Comparison of ENCODE assay signal across 8 mouse cellular contexts in the genomic region with DNA sequence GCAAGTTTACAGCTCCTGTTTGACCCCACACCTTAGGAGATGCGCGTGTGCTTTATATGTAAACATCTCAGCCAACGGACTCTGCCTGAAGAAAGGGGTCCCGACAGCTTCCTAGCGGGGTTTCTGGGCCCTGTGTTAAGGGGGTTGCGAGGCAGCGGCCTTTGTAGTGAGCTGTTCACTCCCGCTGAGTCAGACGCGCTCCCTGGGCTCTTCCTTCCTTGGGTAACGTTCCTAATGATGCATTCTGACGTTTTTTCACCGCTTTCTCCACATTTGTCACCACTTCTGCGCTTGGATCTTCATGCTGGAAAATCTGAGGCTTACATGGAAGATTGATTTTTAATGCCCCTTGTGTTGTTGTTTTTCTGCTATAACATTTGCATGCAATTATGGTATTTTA. TPM values are rescaled to one million over a fixed set of nuclear protein-coding genes. Genes with fewer than 3 reads are reported as not detected.
DNase-seq lines count a peak whose midpoint lies in the region; ATAC-seq and TF ChIP-seq lines count a peak whose summit lies in the region.

No protein-coding gene starts in this region.

- no peak for ATAC-seq in liver, postnatal 0 days

- no peaks in the 10 kb centered on the region for H3K9me3 ChIP-seq in liver, postnatal 0 days (ENCODE audit: low read length)

- H3K36me3 ChIP-seq in testis, adult 2 months (ENCODE audit: control insufficient read depth, insufficient read depth, low read length) = no peaks in the 10 kb centered on the region
- H3K36me3 ChIP-seq in liver, postnatal 0 days (replicated peaks; ENCODE audit: insufficient read depth, low read length) = peaks cover 4% of the 10 kb centered on the region; the same call in 1 of the 2 replicates

- H3K27ac ChIP-seq in testis, adult 2 months (ENCODE audit: control insufficient read depth, insufficient read depth, low read depth, low read length) = no peak overlapping the region
- H3K27ac ChIP-seq in liver, postnatal 0 days (ENCODE audit: low read depth) = no peak overlapping the region
- H3K27ac ChIP-seq in layer of hippocampus, adult 2 months = no peak overlapping the region

- peak; percentile 21 for DNase-seq in adrenal gland, postnatal 14 days
- no peak for DNase-seq in adrenal gland, adult 18-20 months (ENCODE audit: low spot score in 2 of 2)
- no peak for DNase-seq in testis, postnatal 14 days (ENCODE audit: low spot score)
- no peak for DNase-seq in liver, postnatal 0 days
- no peak for DNase-seq in layer of hippocampus, adult 2 months (ENCODE audit: low spot score in 2 of 2)
- no peak for DNase-seq in kidney, adult 8-10 months
- DNase-seq in left cerebral cortex, postnatal 10 days (ENCODE audit: extremely low spot score in 1 of 2, low spot score in 2 of 2) = no peak

- H3K4me1 ChIP-seq in testis, adult 2 months (ENCODE audit: control insufficient read depth, insufficient read depth, low read length) = peaks cover 5% of the 10 kb centered on the region
- H3K4me1 ChIP-seq in liver, postnatal 0 days (ENCODE audit: insufficient read depth) = no peaks in the 10 kb centered on the region; the same call in 1 of the 2 replicates

- TF ChIP-seq CTCF in testis, adult 2 months (IDR thresholded peaks at IDR 0.05; ENCODE audit: control insufficient read depth, insufficient read depth, insufficient replicate concordance, low read depth, low read length) = no peak
- no peak for TF ChIP-seq CTCF in liver, postnatal 0 days (IDR thresholded peaks at IDR 0.05; ENCODE audit: low read depth)
- TF ChIP-seq CTCF in layer of hippocampus, adult 2 months (conservative IDR thresholded peaks at IDR 0.05) = no peak

- no peak overlapping the region for H3K9ac ChIP-seq in liver, postnatal 0 days (replicated peaks)

- peak overlapping the region; percentile 20 for H3K4me3 ChIP-seq in testis, adult 2 months (ENCODE audit: control insufficient read depth, low read depth, low read length)
- peak overlapping the region; percentile 22; the same call in 1 of the 2 replicates for H3K4me3 ChIP-seq in liver, postnatal 0 days (ENCODE audit: low read depth, low read length)
- H3K4me3 ChIP-seq in layer of hippocampus, adult 2 months = no peak overlapping the region

- intact Hi-C loops in left cerebral cortex, postnatal 10 days (cut with DNase I) = loop anchor here (5.0 kb wide), 1 partner anchor 231 kb away; no protein-coding TSS in a partner anchor

- peak overlapping the region; percentile 58 for H3K4me2 ChIP-seq in liver, postnatal 0 days (ENCODE audit: low read depth, low read length)

- TF ChIP-seq POLR2A in testis, adult 2 months (IDR thresholded peaks at IDR 0.05; ENCODE audit: control insufficient read depth, low read depth, low read length) = no peak

- no peaks in the 10 kb centered on the region for H3K27me3 ChIP-seq in testis, adult 2 months (ENCODE audit: control insufficient read depth, insufficient read depth, low read length)
- no peaks in the 10 kb centered on the region for H3K27me3 ChIP-seq in liver, postnatal 0 days (ENCODE audit: insufficient read depth, low read length)

- 7% methylated on average over 14 of the region's 14 CpGs for WGBS in liver, postnatal 0 days (ENCODE audit: insufficient replicate concordance)

- TF ChIP-seq EP300 in liver, postnatal 0 days (IDR thresholded peaks at IDR 0.05; ENCODE audit: low read depth) = no peak

RNA-seq across cellular contexts. Expression of gene Glis1, which starts 12.7 kb away (rescaled TPM):
- 0.30 and 1.2 TPM in 2 replicates for total RNA-seq in adrenal gland, postnatal 14 days (2021)
- total RNA-seq in adrenal gland, adult 18-20 months (2021) = 1 to 10 TPM in 1 of 2 experiments, under 1 TPM in 1; 0.23 to 1.1 TPM
- 2.6 and 2.8 TPM in 2 replicates for polyA plus RNA-seq in testis, adult 2 months (2012; rRNA removed)
- polyA plus RNA-seq in liver, postnatal 0 days (2015; fragmentation: Nextera tagmentation; extraction: Ambion mirVana) = 0.17 and 0.18 TPM in 2 replicates
- 1 to 10 TPM in 1 of 2 experiments, under 1 TPM in 1; 0.64 to 2.5 TPM for total RNA-seq in layer of hippocampus, adult 2 months (2021)
- total RNA-seq in left cerebral cortex, postnatal 10 days (2021) = 1 to 10 TPM; 1.4 to 2.3 TPM

RNA-seq across cellular contexts. Expression of gene Ndc1, which starts 54.1 kb away (rescaled TPM):
- 15.1 and 15.9 TPM in 2 replicates for total RNA-seq in adrenal gland, postnatal 14 days (2021)
- 10 to 100 TPM; 11.4 to 12.3 TPM for total RNA-seq in adrenal gland, adult 18-20 months (2021)
- 18.9 and 20.5 TPM in 2 replicates for polyA plus RNA-seq in testis, adult 2 months (2012; rRNA removed)
- 7.6 and 8.9 TPM in 2 replicates for polyA plus RNA-seq in liver, postnatal 0 days (2015; fragmentation: Nextera tagmentation; extraction: Ambion mirVana)
- total RNA-seq in layer of hippocampus, adult 2 months (2021) = 10 to 100 TPM; 11.7 to 11.8 TPM
- total RNA-seq in left cerebral cortex, postnatal 10 days (2021) = 10 to 100 TPM; 18.3 to 20.2 TPM
